Mouse (Mus musculus) myocyte (in vitro differentiated cells): Measurements from ENCODE around the gene Tbc1d10c.

ENCODE experiments used
- CEBPB ChIP-seq: IDR thresholded peaks from 2 replicates; pipeline ENCODE4 v1.6.1; 2011; ENCODE audit warnings: mild to moderate bottlenecking, moderate library complexity; ENCODE audit not compliant: poor library complexity, insufficient read depth, severe bottlenecking
- E2F4 ChIP-seq: IDR thresholded peaks from one replicate; pipeline ENCODE4 v1.6.1; 2011; ENCODE audit warnings: mild to moderate bottlenecking, control low read depth, moderate library complexity; ENCODE audit not compliant: insufficient read depth
- MAX ChIP-seq: IDR thresholded peaks from one replicate; pipeline ENCODE4 v1.6.1; 2011; ENCODE audit warnings: low read depth, mild to moderate bottlenecking, control low read depth
- MYOD1 ChIP-seq, 3 experiments: IDR thresholded peaks; one replicate each; pipeline ENCODE4 v1.6.1; 2011; ENCODE audit warnings: control low read depth in 2 of 3, low read depth in 2 of 3, mild to moderate bottlenecking in 2 of 3, moderate library complexity in 1 of 3; ENCODE audit not compliant: insufficient read length in 2 of 3, control insufficient read depth in 1 of 3
- MYOG ChIP-seq, 3 experiments: IDR thresholded peaks; one replicate each; pipeline ENCODE4 v1.6.1; 2011; ENCODE audit warnings: control low read depth in 2 of 3, low read depth in 2 of 3, mild to moderate bottlenecking in 2 of 3; ENCODE audit not compliant: insufficient read length in 2 of 3, control insufficient read depth in 1 of 3, insufficient read depth in 1 of 3
- POLR2A ChIP-seq: IDR thresholded peaks from one replicate; pipeline ENCODE4 v1.6.1; 2011; ENCODE audit warnings: low read depth, mild to moderate bottlenecking, control low read depth, moderate library complexity; ENCODE audit not compliant: insufficient read length
- POLR2AphosphoS2 ChIP-seq: IDR thresholded peaks from one replicate; pipeline ENCODE4 v1.6.1; 2011; ENCODE audit warnings: low read depth, control low read depth; ENCODE audit not compliant: insufficient read length
- SRF ChIP-seq: IDR thresholded peaks from one replicate; pipeline ENCODE4 v1.6.1; 2011; ENCODE audit warnings: low read depth; ENCODE audit not compliant: control insufficient read depth, insufficient read length
- TCF12 ChIP-seq: IDR thresholded peaks from one replicate; pipeline ENCODE4 v1.6.1; 2011; ENCODE audit warnings: mild to moderate bottlenecking, control low read depth; ENCODE audit not compliant: poor library complexity, insufficient read depth, severe bottlenecking
- USF1 ChIP-seq: IDR thresholded peaks from one replicate; pipeline ENCODE4 v1.6.1; 2011; ENCODE audit warnings: low read depth, mild to moderate bottlenecking, control low read depth, moderate library complexity

DNA sequence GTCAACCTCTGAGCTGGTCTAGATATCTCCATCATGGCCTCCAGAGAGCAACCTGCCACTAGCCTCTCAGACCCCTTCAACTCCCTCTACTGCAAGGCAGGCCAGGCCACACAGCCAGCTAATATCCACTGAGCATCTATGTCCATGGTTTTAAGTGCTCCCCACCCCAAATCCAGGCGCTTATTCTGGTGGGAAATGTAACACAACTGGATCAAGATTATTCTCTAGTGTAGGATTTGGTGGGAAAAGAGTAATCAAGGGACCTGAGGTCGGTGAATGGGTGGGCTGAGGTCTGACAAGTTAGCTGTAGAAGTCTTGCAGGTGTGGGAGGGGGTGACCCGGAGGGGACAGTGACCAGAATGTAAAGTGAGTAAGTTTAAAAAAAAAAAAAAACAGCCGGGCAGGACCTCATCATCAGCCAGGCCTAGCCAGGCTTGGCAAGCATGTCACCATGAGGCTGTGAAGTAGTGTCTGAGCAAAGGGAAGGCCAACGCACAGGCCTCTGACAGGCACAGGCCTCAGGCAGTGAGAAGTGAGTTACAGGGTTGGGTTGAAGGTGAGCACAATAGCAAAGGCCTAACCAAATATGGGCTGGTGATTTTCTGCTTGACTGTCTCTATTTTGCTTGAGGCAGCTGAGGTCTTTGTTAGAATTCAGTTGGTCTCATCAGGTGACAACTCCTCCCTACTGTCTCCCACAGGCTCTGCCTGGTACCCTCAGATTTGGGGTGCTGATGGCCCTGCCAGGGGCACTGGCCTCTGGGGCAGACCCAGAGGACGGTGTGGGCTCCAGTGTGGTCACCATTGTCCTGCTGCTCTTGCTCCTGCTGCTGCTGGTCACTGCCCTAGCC, 35.6 kb downstream of the Tbc1d10c start:
- no peak for TF ChIP-seq POLR2A
- TF ChIP-seq POLR2AphosphoS2, result no peak
- no peak for TF ChIP-seq CEBPB
- TF ChIP-seq USF1, result no peak
- TF ChIP-seq TCF12, result no peak
- TF ChIP-seq MYOG (IDR thresholded peaks at IDR 0.05; ENCODE audit: control insufficient read depth in 1 of 3, insufficient read depth in 1 of 3, insufficient read length in 2 of 3, low read depth in 2 of 3), result no peak
- no peak for TF ChIP-seq MYOD1 (IDR thresholded peaks at IDR 0.05; ENCODE audit: control insufficient read depth in 1 of 3, insufficient read length in 2 of 3, low read depth in 2 of 3)
- TF ChIP-seq MAX, result no peak
- TF ChIP-seq E2F4, result no peak
- TF ChIP-seq SRF, result no peak
